Mouse (Mus musculus): ENCODE results near the gene Zfp598. TPM values are rescaled to one million over a fixed set of nuclear protein-coding genes. Genes with fewer than 3 reads are reported as not detected.

Zfp598 gene
- polyA plus RNA-seq, 1 experiment: 42.1 TPM

DNA sequence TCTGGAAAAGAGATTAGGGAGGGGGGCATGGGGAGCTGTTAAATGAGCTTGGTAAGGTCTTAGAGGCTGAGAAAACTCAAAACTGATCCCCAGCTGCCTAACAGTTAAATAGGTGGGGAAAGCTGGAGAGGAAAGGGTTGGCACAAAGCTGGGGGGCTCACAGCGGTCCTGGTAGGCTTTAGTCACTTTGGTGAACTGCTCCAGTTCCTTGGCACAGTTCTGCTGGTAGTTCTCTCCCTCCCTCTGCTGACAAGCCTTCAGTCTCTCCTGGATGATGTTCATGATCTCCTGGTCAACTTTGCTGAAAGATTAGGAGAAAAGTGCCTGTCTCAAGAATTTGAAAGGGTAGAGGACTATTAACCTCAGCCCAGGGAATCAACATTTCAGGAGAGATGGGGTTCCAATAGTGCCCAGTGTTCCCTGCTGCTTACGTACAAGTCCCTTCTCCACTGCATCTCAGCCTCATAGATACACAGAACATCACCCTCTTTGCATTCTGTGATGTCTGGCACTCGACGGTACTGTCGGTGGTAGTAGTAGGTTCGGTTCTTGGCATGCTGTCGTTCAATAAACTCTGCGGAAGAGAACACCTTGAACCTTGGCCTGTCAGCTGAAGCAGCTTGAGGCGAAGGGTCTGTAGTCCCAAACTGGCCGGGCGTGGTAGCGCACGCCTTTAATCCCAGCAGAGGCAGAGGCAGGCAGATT, 52.9 kb downstream of the Zfp598 start:
- Histone ChIP-seq H3K36me3 (ENCODE audit: control insufficient read depth, insufficient read depth, low read length, poor library complexity, severe bottlenecking) (peaks cover 29% of the 10 kb centered on the region), H3K27me3 (ENCODE audit: control insufficient read depth, insufficient read depth, low read length, poor library complexity, severe bottlenecking) (no peaks in the 10 kb centered on the region), H3K9me3 (replicated peaks; ENCODE audit: control insufficient read depth, insufficient read depth, low read length, poor library complexity, severe bottlenecking) (no peaks in the 10 kb centered on the region), H3K4me1 (ENCODE audit: control insufficient read depth, insufficient read depth, low read length) (no peaks in the 10 kb centered on the region), H3K4me3 (ENCODE audit: low read depth, low read length) (peak overlapping the region; percentile 29), H3K9ac (ENCODE audit: low read depth, poor library complexity, severe bottlenecking) (peak overlapping the region; percentile 92), H3K27ac (ENCODE audit: insufficient read depth, low read length) (no peak overlapping the region)
- TF ChIP-seq EP300 (IDR thresholded peaks at IDR 0.05; ENCODE audit: insufficient read depth, low read depth, low read length) (no peak), POLR2A (IDR thresholded peaks at IDR 0.05; ENCODE audit: insufficient read depth, low read length) (peak; percentile 10), CTCF (IDR thresholded peaks at IDR 0.05; ENCODE audit: low read depth, low read length) (no peak)

DNA sequence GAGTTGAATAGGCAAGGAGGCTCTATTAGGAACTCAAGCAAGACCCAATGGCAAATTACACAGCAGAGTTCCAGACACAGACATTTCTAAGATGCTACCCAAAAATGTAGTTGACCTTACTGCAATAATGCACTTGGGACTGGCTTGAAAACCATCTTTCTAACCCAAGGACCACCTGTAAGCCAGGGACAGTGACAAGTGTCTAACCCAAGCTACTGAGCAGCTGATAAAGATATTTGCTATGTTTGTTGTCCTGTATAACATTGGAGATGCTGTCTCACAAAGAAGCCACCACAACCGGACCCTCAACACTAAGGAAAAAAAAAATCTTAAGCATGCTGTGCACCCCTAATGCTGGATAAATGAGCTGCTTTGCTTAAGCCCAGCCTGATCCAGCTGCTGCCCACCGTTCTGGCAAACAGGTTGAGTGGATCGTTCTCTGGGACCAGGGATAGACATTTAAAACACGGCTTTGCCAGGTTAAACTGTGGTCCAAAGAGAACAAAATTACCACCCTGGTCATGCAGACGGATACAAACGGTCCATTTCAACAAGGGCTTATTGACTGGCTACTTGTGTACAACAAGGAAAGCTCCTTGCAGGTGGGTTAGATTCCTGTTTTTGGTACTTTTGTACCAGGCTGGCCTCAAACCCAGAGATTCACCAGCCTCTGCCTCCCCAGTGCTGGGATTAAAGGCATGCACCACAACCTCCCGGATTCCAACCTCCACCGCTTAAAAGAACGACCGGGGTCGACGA, 53.8 kb downstream of the Zfp598 start:
- no peaks in the 10 kb centered on the region for H3K9me3 ChIP-seq (replicated peaks; ENCODE audit: control insufficient read depth, insufficient read depth, low read length, poor library complexity, severe bottlenecking)
- TF ChIP-seq CTCF (IDR thresholded peaks at IDR 0.05; ENCODE audit: low read depth, low read length): no peak
- no peak for TF ChIP-seq EP300 (IDR thresholded peaks at IDR 0.05; ENCODE audit: insufficient read depth, low read depth, low read length)
- peaks cover 28% of the 10 kb centered on the region for H3K36me3 ChIP-seq (ENCODE audit: control insufficient read depth, insufficient read depth, low read length, poor library complexity, severe bottlenecking)
- peak overlapping the region; percentile 90 for H3K4me3 ChIP-seq (ENCODE audit: low read depth, low read length)
- peak overlapping the region; percentile 47; the same call in 1 of the 2 replicates for H3K27ac ChIP-seq (ENCODE audit: insufficient read depth, low read length)
- H3K4me1 ChIP-seq (ENCODE audit: control insufficient read depth, insufficient read depth, low read length): no peaks in the 10 kb centered on the region
- H3K27me3 ChIP-seq (ENCODE audit: control insufficient read depth, insufficient read depth, low read length, poor library complexity, severe bottlenecking): no peaks in the 10 kb centered on the region
- H3K9ac ChIP-seq (ENCODE audit: low read depth, poor library complexity, severe bottlenecking): peak overlapping the region; percentile 65

DNA sequence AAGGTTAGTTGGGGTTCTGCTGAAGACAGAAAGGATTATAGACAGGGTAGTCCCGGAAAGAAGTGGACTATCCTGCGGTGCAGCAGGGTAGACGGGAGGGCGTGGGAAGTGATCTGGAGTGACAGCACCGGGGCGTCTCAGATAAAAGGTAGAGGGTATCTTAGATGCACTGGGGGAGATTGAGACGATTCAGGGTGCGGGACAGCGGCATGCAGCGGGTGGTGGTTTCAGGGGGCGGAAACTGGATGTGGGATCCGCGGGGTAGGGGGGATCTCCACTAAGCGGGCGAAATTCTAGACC, 54.3 kb downstream of the Zfp598 start:
- H3K4me1 ChIP-seq (ENCODE audit: control insufficient read depth, insufficient read depth, low read length): no peaks in the 10 kb centered on the region
- peak overlapping the region; percentile 65 for H3K9ac ChIP-seq (ENCODE audit: low read depth, poor library complexity, severe bottlenecking)
- TF ChIP-seq CTCF (IDR thresholded peaks at IDR 0.05; ENCODE audit: low read depth, low read length) (no peak), EP300 (IDR thresholded peaks at IDR 0.05; ENCODE audit: insufficient read depth, low read depth, low read length) (no peak), POLR2A (IDR thresholded peaks at IDR 0.05; ENCODE audit: insufficient read depth, low read length) (no peak)
- peak overlapping the region; percentile 90 for H3K4me3 ChIP-seq (ENCODE audit: low read depth, low read length)
- no peaks in the 10 kb centered on the region for H3K9me3 ChIP-seq (replicated peaks; ENCODE audit: control insufficient read depth, insufficient read depth, low read length, poor library complexity, severe bottlenecking)
- peaks cover 22% of the 10 kb centered on the region for H3K36me3 ChIP-seq (ENCODE audit: control insufficient read depth, insufficient read depth, low read length, poor library complexity, severe bottlenecking)
- H3K27ac ChIP-seq (ENCODE audit: insufficient read depth, low read length): peak overlapping the region; percentile 47
- H3K27me3 ChIP-seq (ENCODE audit: control insufficient read depth, insufficient read depth, low read length, poor library complexity, severe bottlenecking): no peaks in the 10 kb centered on the region

DNA sequence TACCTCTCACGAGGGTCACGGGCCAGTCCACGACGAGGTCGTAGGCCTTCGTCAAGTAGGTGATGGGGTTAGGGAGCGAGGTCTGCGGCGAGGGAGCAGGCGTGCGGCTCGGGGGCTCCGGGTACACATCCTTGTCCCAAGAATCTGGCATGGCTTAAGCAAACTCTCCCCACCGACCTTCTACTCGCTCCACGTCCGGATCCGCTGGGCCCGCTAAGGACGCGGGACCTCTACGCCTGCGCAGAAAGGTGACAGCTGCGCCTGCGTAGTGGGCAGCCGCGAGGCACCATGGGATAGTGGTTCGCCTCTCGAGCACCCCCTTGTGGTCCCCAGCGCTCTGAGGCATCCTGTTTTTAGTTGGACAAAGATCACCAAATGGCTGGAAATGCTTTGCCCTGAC, 54.7 kb downstream of the Zfp598 start, which contains the start of gene Ndufb10:
Gene Ndufb10, minus strand, starts transcription at position 295 of the 400 bp plus-strand sequence.
- peak within 1 kb of the TSS; percentile 47 for H3K27ac ChIP-seq (ENCODE audit: insufficient read depth, low read length)
- H3K9ac ChIP-seq (ENCODE audit: low read depth, poor library complexity, severe bottlenecking): peak within 1 kb of the TSS; percentile 65
- H3K36me3 ChIP-seq (ENCODE audit: control insufficient read depth, insufficient read depth, low read length, poor library complexity, severe bottlenecking): peaks cover 21% of the 10 kb centered on the region
- H3K4me1 ChIP-seq (ENCODE audit: control insufficient read depth, insufficient read depth, low read length): no peaks in the 10 kb centered on the region
- H3K27me3 ChIP-seq (ENCODE audit: control insufficient read depth, insufficient read depth, low read length, poor library complexity, severe bottlenecking): no peaks in the 10 kb centered on the region
- TF ChIP-seq CTCF (IDR thresholded peaks at IDR 0.05; ENCODE audit: low read depth, low read length): peak; percentile 92
- TF ChIP-seq EP300 (IDR thresholded peaks at IDR 0.05; ENCODE audit: insufficient read depth, low read depth, low read length): no peak
- peak; percentile 85 for TF ChIP-seq POLR2A (IDR thresholded peaks at IDR 0.05; ENCODE audit: insufficient read depth, low read length)
- no peaks in the 10 kb centered on the region for H3K9me3 ChIP-seq (replicated peaks; ENCODE audit: control insufficient read depth, insufficient read depth, low read length, poor library complexity, severe bottlenecking)
- peak within 1 kb of the TSS; percentile 90 for H3K4me3 ChIP-seq (ENCODE audit: low read depth, low read length)

DNA sequence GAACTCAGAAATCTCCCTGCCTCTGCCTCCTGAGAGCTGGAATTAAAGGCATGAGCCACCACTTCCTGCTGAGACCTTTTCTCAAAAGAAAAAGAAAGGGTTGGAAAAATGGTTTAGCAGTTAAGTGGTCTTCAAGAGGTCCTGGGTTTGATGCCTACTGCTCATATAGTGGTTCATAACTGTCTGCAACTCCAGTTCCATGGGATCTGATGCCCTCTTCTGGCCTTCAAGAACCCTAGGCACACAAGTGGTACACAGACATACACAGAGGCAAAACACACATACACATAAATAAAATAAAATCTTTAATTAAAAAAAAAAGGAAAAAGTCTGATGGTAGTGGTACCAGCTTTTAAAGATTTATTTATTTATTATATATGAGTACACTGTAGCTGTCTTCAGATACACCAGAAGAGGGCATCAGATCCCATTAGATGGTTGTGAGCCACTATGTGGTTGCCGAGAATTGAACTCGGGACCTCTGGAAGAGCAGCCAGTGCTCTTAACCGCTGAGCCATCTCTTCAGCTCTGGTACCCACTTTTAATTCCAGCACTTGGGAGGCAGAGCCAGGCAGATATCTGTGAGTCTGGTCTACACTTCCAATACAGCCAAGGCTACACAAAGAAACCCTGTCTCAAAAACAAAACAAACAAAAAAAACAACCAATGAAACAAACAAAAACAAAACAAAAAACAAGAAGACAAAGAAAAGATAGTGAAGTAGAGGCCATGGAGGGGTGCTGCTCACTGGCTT, 56.3 kb downstream of the Zfp598 start:
- no peak overlapping the region for H3K4me3 ChIP-seq (ENCODE audit: low read depth, low read length)
- no peaks in the 10 kb centered on the region for H3K27me3 ChIP-seq (ENCODE audit: control insufficient read depth, insufficient read depth, low read length, poor library complexity, severe bottlenecking)
- TF ChIP-seq POLR2A (IDR thresholded peaks at IDR 0.05; ENCODE audit: insufficient read depth, low read length) (no peak), CTCF (IDR thresholded peaks at IDR 0.05; ENCODE audit: low read depth, low read length) (no peak), EP300 (IDR thresholded peaks at IDR 0.05; ENCODE audit: insufficient read depth, low read depth, low read length) (no peak)
- H3K27ac ChIP-seq (ENCODE audit: insufficient read depth, low read length): no peak overlapping the region
- no peak overlapping the region for H3K9ac ChIP-seq (ENCODE audit: low read depth, poor library complexity, severe bottlenecking)
- peaks cover 15% of the 10 kb centered on the region for H3K36me3 ChIP-seq (ENCODE audit: control insufficient read depth, insufficient read depth, low read length, poor library complexity, severe bottlenecking)
- no peaks in the 10 kb centered on the region for H3K4me1 ChIP-seq (ENCODE audit: control insufficient read depth, insufficient read depth, low read length)
- no peaks in the 10 kb centered on the region for H3K9me3 ChIP-seq (replicated peaks; ENCODE audit: control insufficient read depth, insufficient read depth, low read length, poor library complexity, severe bottlenecking)

Data from ES-Bruce4 (cell line).